Mouse (Mus musculus): ENCODE results near the gene Il4i1.

The Il4i1 gene

GRCm38 (mm10) chr7:44863982-44864494 lies 47.9 kb downstream of the Il4i1 start:
- WGBS: 71% methylated on average over 11 of the region's 11 CpGs

GRCm38 (mm10) chr7:44864595-44865542 lies 48.7 kb downstream of the Il4i1 start:
- 52% methylated on average over 24 of the region's 24 CpGs for whole genome bisulfite sequencing

DNA sequence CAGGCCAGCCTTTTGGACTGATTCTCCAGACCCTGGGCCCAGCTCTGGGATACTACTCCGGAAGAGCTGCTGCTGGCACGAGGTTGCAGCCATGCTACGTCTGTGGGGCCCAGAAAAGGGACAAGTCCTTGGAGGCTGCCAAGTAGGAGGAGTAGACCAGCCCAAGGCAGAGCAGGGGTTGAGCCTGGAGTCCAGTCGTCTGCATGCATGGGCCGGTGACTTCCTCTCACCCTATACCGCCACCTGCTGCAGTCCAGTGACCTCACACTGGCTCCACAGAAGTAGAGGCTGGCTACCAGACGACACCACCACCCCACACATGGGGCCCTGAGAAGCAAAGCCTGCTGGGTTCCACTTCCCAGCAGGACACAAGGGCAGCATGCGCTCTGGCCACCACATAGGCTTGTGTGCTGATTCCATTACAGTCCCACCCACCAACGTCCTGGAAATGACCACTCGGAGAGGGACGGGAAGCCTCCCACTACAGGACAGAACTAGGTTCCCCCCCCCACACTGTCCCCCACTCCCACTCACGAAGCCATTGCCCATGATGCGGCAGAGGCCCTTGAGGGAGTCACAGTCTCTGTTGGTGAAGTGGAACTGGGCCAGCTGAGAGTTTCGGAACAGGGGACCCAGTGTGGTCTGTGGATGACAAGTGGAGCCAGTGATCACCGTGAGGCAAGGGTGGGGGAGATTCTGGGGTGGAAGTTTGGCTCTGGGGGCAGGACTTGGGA lies 50.3 kb downstream of the Il4i1 start:
- WGBS: 16% methylated on average over 15 of the region's 15 CpGs

DNA sequence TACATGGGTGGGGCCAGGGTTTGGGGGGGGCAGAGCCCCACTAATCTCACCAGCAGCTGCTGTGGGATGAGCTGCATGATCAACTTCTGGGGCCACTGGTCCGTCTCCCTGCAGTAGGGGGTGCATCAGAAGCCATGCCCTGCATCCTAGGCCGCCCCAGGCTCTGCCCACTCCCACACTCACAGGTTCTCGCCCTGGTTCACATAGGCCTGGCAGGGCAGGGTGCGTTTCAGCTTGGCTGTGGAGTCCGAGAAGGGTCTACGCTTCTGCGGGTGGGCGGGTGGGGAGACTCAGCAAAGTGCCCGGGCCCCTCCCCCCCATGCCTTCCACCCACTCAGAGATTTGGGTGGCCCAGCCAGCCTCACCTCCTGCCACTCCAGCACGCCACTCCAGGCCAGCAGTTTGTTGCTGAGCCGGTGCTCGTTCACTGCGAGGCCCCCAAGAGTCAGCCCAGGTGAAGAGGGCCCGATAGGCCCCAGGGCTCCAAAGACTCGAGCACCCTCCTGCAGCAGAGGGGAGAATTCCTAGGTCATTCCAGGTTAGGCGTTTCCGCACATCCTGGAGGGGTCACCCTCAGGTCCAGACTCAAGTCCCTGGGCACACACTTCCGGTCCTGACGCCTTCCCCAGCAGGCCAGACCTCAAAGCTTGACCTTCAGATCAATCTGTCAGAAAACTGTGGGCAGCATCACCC lies 51.0 kb downstream of the Il4i1 start:
- WGBS: 37% methylated on average over 19 of the region's 19 CpGs

GRCm38 (mm10) chr7:44867802-44868201 lies 51.6 kb downstream of the Il4i1 start:
- 22% methylated on average over 9 of the region's 9 CpGs for WGBS

GRCm38 (mm10) chr7:44868465-44868864 lies 52.3 kb downstream of the Il4i1 start:
- WGBS: 5% methylated on average over 16 of the region's 16 CpGs

DNA sequence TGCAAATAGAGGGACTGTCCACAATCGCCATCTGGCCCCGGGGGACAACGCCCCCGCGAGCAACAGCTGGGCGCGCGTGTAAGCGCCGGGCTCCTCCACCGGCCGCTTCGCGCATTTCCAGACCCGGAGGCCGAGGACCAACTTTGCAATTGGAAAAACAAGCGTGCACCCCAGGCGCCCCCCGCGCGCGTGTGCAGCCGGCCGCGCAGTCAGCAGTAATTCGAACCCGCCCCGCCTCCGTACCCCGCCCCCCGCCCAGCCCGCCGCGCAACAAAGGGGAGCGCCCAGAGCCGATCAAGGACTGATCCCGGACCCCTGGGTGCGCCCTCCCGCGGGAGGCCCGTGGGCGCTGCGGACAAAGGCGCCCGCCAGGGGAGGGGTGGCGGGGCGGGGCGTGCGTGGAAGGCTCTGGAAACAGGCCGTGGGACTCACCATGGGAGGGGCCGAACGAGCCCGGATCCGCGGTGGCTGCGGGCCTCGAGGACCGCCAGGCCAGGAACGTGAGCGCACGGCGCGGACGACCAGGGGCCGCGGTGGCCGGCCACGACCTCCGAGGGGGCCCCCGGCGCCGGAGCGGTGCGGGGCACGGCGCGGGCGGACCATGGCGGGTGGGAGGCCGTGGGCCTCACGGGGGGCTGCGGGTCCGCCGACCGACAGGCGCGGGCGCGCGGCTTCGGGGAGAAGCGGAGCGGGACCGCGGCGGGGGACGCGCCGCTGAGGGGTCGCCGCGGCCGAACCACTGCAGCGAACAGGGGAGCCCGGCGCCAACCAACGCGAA lies 52.9 kb downstream of the Il4i1 start:
- 1% methylated on average over 108 of the region's 108 CpGs for WGBS

GRCm38 (mm10) chr7:44869697-44870528 lies 53.7 kb downstream of the Il4i1 start, which contains the start of gene Ptov1:
TSS of gene Ptov1 (minus strand) at chr7:44869788.
- WGBS: 5% methylated on average over 29 of the region's 29 CpGs

DNA sequence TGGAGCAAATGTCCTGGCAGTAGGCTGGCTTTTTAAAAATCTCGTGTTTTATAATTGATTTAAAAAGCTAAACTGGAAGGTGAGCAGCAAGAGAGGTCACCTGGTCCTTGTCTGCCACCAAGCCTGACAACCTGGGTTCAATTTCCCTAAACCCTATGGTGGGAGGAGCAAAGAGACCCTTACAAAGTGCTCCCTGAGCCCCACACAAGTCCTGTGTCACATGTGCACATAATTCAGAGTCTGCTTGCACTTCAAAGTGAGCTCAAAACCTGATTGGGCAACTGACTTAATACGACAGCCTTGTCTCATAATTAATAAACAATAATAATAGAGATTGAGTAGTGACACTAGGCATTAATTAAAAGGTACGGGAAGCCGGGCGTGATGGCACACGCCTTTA lies 54.4 kb downstream of the Il4i1 start:
- 77% methylated on average over 6 of the region's 6 CpGs for WGBS

- WGBS: 50% methylated on average over 1 of the region's 1 CpGs
Measured at GRCm38 (mm10) chr7:44871181-44871580, 55.0 kb downstream of the Il4i1 start.

DNA sequence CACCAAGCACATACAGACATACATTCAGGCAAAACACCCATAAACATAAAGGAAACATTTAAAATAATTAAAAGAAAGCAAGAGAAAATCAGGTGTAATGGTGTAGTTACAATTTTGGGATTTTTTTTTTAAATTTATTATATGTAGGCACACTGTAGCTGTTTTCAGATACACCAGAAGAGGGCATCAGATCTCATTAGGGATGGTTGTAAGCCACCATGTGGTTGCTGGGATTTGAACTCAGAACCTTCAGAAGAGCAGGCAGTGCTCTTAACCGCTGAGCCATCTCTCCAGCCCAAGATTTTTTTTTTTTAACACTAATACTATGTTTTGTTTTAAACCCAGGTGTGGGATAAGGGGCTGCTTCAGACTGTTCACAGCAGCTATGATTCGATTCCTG lies 55.6 kb downstream of the Il4i1 start:
- 90% methylated on average over 2 of the region's 2 CpGs for WGBS

DNA sequence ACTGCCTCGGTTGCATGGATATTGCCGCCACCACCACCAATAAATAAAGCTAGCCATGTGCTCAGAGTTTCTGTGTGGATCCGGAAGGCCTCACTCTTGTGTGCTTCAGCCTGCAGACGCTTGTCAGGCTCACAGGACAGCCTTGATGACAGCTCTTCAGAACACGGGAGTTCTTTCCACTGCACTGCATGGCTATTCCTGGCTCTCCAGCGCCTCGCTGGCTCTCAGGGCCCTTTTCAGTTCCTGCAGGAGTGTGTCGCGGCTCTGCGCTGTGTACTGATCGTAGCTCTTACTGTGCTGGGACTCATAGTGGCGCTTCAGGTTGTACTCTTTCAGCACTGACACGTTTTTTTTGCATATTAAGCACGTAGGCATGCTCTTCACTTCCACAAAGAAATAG lies 61.6 kb downstream of the Il4i1 start:
- 68% methylated on average over 14 of the region's 14 CpGs for WGBS

DNA sequence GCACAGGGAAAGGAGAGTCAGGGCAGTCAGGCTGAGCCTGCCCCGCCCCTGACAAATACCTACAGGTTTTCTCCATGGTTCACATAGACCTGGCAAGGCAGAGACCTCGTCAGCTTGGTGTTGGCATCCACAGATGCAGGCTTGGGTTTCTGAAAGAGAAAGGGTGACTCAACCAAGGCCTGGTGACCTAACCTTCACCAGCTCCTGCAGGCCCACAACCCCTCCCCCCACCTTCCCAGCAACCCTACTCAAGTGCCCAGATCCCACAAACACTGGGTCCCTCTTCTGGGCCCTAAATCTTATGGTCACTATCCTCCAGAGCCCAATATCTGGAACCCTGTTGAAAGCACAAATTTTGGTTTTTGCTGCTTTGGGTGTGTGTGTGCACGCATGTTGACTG lies 66.8 kb downstream of the Il4i1 start:
- 94% methylated on average over 3 of the region's 3 CpGs for whole genome bisulfite sequencing

- WGBS: 94% methylated on average over 5 of the region's 5 CpGs
Measured at GRCm38 (mm10) chr7:44884637-44885036, 68.5 kb downstream of the Il4i1 start.

GRCm38 (mm10) chr7:44886964-44887363 lies 70.8 kb downstream of the Il4i1 start:
- WGBS: 86% methylated on average over 7 of the region's 7 CpGs

DNA sequence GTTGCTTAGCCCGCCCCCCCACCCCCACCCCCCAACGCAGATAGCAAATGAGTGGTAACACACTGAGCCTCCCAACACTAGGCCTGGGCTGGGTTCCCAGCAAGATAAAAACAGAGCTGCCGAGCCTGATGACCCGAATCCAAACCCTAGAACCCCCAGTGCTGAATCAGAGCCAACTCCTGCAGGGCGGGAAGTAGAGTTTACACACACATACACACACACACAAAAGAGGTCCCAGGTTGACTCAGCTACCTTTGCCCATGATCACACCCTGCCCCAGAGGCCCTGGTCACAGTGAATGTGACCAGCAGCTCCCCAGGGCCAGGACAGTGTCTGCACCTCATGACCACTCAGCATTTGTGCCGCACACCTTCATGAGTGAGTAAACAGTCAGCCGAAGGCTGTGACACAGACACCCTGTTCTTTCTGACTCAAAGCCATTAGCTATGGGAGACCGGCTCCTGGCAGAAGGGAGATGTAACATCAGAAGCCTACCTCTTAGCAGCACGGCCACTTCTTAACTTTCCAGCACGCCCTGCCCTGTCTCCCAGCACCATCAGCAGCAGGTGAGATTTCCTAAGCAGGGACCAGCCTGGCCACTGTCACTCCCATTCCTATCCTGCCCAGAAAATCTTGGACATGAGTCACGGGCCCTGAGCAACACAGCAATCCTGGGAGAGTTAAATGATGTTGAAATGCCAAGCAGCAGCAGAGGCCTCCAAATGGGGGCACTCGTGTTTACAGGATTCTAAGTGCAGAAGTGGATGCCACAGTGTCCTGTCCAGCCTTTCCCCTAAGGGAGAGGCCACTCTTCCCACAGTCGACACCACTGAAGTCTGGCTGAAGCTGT lies 72.3 kb downstream of the Il4i1 start:
- WGBS: 43% methylated on average over 13 of the region's 13 CpGs

DNA sequence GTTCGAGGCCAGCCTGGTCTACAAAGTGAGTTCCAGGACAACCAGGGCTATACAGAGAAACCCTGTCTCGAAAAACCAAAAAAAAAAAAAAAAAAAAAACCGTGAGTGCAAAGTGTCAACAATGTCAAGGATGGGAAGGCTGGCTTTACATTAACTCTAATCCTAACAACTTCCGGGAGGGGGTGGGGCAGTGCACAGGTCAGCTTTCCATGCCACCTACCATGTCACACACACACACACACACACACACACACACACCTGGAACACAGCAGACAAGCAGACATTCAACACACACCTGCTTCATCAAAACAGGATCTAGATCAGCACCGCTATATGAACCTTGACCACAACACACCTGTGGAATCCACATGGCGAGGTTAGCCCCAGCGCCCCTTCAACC lies 74.0 kb downstream of the Il4i1 start:
- WGBS: 78% methylated on average over 7 of the region's 7 CpGs

All from cerebral cortex, adult 2 months (tissue).